Mouse (Mus musculus): Measurements from ENCODE around the gene Ncoa5.

The Ncoa5 gene

DNA sequence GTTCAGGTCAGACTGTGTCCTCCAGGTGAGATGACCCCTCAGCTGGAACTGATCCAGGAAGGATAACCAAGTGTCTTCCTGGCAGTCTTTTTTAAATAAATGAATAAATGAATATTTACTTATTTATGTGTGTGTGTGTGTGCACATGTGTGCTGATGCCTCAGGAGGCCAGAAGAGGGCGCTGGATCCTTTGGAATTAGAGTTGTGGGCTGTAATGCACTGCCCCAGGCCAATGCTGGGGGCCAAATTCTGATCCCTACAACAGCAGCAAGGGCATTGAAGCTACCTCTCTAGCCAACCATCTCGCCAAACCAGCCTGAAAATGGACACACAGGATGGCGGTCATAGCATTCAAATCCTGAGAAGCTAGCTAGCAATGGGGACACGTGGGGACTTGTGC is 78.9 kb downstream of the Ncoa5 start:
- DNase-seq, result peak; percentile 26

GRCm38 (mm10) chr2:164953224-164953623 is 81.4 kb downstream of the Ncoa5 start:
- DNase-seq, result peak; percentile 88

DNA sequence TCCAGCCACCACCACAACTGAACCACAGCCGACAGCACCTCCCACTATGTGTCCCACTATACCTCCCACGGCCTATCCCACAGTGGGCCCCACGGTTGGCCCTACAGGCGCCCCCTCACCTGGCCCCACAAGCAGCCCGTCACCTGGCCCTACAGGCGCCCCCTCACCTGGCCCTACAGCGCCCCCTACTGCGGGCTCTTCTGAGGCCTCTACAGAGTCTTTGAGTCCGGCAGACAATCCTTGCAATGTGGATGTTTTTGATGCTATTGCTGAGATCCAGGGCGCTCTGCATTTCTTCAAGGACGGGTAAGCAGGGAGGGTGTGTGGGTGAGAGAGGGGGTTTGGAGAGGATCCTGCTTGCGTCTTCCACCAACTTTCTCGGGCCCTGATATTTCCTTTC is 82.2 kb downstream of the Ncoa5 start:
- peak; percentile 25 for DNase-seq

- no peak for DNase-seq
Measured at GRCm38 (mm10) chr2:164951745-164952144, 82.9 kb downstream of the Ncoa5 start.

DNA sequence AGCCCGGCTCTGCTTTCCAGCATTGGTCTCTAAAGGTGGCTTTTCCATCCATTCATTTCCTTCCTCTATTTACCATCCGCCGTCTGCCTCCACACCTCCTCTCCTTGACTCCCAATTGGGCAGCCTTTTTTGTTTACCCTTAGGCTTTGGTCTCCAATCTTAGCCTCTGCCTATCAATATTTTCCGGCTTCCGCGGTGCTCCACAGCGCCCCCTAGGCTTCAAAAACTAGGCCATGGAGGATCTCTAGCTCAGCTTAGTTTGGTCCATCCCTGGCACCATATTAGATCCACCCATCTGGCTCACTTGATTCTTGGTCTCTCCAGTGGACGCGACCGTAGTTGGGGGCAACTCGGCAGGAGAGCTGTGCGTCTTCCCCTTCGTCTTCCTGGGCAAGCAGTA is 84.2 kb downstream of the Ncoa5 start:
- no peak for DNase-seq

Data from cerebellum, adult 9-10 months (tissue).